Mouse (Mus musculus): ENCODE measurements around the gene Lrrc10. TPM values are rescaled to one million over a fixed set of nuclear protein-coding genes. Genes with fewer than 3 reads are reported as not detected.

The Lrrc10 gene
- total RNA-seq, 2 experiments from 2014 or later = not detected

DNA sequence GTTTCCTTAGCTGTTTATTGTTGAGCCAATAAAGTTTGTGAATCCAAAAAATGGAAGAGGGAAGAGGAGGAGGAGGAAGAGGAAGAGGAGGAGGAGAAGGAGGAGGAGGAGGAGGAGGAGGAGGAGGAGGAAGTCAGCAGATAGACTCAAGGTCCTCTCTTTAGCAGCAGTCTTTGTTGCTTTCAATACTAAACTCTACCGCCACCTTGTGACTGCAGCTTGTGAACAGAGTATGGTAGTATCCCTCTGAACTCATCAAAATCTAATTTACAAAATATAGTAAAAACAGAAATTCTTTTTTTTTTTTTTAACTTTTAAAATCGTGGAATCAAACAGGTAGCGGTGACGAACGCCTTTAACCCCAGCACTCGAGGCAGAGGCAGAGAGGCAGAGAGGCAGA lies 4.8 kb upstream of the Lrrc10 start:
- ATAC-seq (replicated peaks; ENCODE audit: low FRiP score, low TSS enrichment, poor library complexity, severe bottlenecking) = 0 out of 2 replicates have a peak, but pooled peaks have one; percentile 48

DNA sequence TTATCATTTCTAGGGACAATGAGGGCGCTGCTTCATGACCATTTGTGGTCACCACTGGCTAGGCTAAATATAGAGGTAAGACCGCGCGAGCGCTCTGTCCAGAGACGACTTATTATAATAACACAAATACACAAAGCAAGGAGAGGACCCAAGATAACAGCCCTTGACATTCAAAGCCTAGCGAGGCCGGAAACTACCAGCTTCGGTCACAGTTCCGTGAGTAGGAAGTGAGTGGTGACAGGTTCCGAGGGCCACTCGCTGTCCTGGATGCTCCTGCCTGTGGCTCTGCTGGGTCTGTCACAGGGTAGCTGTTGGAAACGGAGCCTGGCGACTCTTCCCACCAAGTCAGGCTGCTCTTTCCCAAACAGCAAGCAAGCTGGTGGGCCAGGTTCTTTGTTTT lies 2.8 kb upstream of the Lrrc10 start:
- ATAC-seq (replicated peaks; ENCODE audit: low FRiP score, low TSS enrichment, poor library complexity, severe bottlenecking) = no peak

GRCm38 (mm10) chr10:117043497-117044166 lies 1.5 kb upstream of the Lrrc10 start:
- peak; percentile 43; the same call in 1 of the 2 replicates for ATAC-seq (replicated peaks; ENCODE audit: low FRiP score, low TSS enrichment, poor library complexity, severe bottlenecking)

DNA sequence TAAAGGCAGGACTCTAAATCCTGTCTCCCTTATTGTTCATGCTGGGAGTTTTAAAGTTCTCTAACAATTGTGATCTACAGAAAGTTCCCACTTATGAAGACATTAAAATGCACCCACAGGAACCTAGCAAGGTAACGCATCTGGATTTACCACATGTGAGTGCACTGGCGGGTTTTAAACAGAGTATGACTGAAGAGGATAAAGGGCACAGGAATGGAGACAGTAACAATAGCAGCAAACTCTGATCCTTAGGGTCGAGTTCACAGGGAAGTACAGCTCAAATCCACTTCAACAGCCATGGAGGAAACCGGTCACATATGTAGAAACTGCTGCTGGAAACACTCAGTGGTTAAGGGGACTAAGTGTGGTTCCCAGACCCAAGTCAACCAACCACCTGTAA lies 4.1 kb downstream of the Lrrc10 start:
- ATAC-seq (replicated peaks; ENCODE audit: low FRiP score, low TSS enrichment, poor library complexity, severe bottlenecking) = no peak

DNA sequence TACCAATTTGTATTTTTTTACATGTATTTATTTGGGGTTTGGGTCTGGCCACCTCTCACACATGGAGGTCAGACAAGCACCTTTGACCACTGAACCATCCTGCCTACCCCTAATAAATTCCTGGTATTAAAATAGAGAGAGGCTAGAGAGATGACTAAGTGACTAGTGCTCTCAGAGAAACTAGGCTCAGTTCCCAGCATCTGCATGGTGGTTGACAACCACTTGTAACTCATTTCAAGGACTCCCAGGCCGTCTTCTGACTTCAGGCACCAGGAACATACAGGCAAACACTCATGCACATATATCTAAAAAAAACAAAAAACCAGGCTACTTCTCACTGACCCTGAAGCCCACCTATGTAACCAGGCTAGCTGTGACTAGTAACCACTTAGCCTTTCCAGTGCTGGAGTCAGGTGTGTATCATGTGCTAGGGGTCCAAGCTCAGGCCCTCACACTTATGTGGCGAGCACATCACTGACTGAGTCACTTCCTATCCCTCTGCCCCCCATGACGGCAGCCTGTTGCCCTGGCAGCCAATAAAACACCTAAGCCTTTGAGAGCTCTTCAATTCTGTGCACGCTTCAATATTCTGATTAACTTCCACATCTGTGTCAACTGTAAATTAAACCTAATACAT lies 4.9 kb downstream of the Lrrc10 start:
- no peak for ATAC-seq (replicated peaks; ENCODE audit: low FRiP score, low TSS enrichment, poor library complexity, severe bottlenecking)

- ATAC-seq (replicated peaks; ENCODE audit: low FRiP score, low TSS enrichment, poor library complexity, severe bottlenecking) = no peak
Measured at GRCm38 (mm10) chr10:117055668-117056067, 10.5 kb downstream of the Lrrc10 start.

DNA sequence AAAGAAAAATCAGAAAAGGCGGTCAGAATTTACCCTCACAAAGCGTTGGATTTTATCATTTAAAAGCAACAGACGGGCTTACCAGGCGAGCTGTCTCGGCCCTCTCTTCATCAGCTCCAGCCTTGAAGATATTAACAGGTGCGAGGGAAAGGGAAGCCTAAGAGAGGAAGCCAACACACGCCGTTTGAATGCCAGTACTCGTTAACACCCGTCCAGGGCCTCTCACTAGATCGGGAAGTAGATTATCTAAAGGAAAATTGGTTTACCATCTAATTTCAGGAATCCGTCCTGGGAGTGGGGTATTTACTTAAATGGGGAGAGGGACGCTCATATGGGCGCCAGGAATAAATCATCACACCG lies 17.7 kb downstream of the Lrrc10 start:
- peak; percentile 37 for ATAC-seq (replicated peaks; ENCODE audit: low FRiP score, low TSS enrichment, poor library complexity, severe bottlenecking)

DNA sequence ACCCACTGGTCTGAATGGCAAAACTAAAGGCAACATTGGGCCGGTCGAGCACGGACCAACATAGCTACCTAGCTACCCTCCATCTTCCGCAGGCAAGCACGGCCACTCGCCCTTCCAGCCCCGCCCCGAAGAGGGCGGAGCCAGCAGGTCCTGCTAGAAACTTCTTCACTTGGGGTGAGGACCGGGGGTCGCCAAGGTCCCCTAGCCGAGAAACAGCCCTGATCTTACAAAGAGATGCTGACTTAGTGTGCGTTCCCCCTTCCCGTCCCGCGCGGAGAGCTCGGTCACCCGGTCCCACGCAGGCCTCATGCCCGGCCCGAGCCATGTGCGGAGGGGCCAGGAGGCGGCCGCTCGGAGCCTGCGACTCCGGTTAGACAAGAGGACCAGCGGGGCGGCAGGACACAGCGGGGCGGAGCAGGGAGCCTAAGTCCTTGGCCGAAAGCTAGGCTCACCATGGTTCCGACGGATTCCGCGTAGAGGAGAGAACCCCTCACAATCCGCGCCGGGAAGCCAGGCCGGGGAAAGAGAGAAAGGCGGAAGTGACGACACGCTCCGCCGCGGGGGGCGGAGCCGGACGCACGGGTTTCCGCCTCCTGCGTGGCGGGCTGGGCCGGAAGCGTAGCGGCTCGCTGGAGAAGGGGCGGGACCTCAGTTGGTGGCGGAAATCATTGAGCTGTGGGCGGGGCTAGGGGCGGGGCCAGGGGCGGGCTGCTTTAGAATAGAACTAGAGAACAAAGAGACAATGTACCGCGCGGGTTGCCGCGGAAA lies 18.3 kb downstream of the Lrrc10 start, which contains the start of gene Cct2:
Gene Cct2, minus strand, starts transcription at position 561 of the 768 bp plus-strand sequence.
- peak; percentile 92 for ATAC-seq (replicated peaks; ENCODE audit: low FRiP score, low TSS enrichment, poor library complexity, severe bottlenecking)

GRCm38 (mm10) chr10:117064076-117064475 lies 18.9 kb downstream of the Lrrc10 start:
- ATAC-seq (replicated peaks; ENCODE audit: low FRiP score, low TSS enrichment, poor library complexity, severe bottlenecking) = no peak

- ATAC-seq (replicated peaks; ENCODE audit: low FRiP score, low TSS enrichment, poor library complexity, severe bottlenecking) = peak; percentile 69
Measured at GRCm38 (mm10) chr10:117069109-117069508, 24.0 kb downstream of the Lrrc10 start.

DNA sequence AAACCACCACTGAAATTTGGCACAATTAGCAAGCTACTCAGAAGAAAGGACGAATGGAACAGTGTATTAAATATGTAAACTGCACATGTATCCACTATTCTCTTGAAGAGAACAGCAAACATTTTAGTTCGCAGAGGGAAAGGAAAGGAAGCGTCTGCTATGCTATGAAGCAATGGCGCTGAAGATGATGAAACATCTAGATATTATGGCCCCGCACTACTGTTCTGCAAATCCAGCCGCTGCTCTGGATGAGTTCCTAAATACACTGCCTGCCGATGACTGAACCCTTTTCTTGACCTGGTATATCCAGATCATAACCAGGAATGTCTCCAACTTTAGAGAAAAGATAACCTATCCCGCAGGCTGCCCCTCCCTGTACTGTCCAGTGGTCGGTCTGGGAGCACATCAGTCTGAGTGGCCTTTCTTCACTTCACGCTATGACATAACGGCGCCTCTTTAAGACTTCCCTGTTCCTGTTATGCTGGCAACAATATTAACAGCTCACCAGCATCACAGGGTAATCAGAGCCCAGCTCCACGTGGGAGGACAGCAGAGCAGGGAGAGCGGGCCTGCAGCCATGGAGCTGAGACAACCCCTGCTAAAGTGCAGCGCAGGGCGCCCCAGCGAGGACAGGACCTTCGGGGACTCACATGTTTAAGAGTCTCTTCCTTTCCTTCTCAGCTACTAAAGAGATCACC lies 27.2 kb downstream of the Lrrc10 start:
- ATAC-seq (replicated peaks; ENCODE audit: low FRiP score, low TSS enrichment, poor library complexity, severe bottlenecking) = no peak

DNA sequence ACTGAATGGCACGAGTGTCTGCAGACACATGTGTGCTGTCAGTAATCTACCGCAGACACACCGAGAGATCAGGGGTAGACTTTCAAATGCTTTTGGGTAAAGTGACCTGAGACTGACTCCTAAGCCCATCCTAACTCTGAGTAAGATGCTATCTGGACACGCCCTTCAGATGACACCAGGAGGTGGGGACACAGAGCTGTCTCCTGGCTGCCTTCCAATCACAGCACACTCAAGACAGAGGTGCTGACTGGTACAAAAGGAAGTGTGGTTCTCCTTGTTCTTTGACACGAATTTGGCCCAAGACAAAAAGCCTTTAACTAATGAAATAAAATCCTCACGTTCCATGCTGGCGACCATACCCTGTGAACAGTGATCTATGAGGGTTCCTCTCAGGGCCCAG lies 28.0 kb downstream of the Lrrc10 start:
- ATAC-seq (replicated peaks; ENCODE audit: low FRiP score, low TSS enrichment, poor library complexity, severe bottlenecking) = 0 out of 2 replicates have a peak, but pooled peaks have one; percentile 33

- peak; percentile 98 for ATAC-seq (replicated peaks; ENCODE audit: low FRiP score, low TSS enrichment, poor library complexity, severe bottlenecking)
Measured at GRCm38 (mm10) chr10:117078284-117078683, 33.1 kb downstream of the Lrrc10 start.

GRCm38 (mm10) chr10:117081326-117081725 lies 36.2 kb downstream of the Lrrc10 start:
- ATAC-seq (replicated peaks; ENCODE audit: low FRiP score, low TSS enrichment, poor library complexity, severe bottlenecking) = no peak

- ATAC-seq (replicated peaks; ENCODE audit: low FRiP score, low TSS enrichment, poor library complexity, severe bottlenecking) = no peak
Measured at GRCm38 (mm10) chr10:117081914-117082359, 36.8 kb downstream of the Lrrc10 start.

GRCm38 (mm10) chr10:117089628-117090027 lies 44.5 kb downstream of the Lrrc10 start:
- ATAC-seq (replicated peaks; ENCODE audit: low FRiP score, low TSS enrichment, poor library complexity, severe bottlenecking) = no peak

- ATAC-seq (replicated peaks; ENCODE audit: low FRiP score, low TSS enrichment, poor library complexity, severe bottlenecking) = no peak
Measured at GRCm38 (mm10) chr10:117094504-117095329, 49.6 kb downstream of the Lrrc10 start.

GRCm38 (mm10) chr10:117096096-117096495 lies 51.0 kb downstream of the Lrrc10 start:
- ATAC-seq (replicated peaks; ENCODE audit: low FRiP score, low TSS enrichment, poor library complexity, severe bottlenecking) = no peak

All from megakaryocyte-erythroid progenitor cell, adult 5-6 weeks (primary cell).